Mouse (Mus musculus): Measurements from ENCODE around the gene Wwc2.

DNA sequence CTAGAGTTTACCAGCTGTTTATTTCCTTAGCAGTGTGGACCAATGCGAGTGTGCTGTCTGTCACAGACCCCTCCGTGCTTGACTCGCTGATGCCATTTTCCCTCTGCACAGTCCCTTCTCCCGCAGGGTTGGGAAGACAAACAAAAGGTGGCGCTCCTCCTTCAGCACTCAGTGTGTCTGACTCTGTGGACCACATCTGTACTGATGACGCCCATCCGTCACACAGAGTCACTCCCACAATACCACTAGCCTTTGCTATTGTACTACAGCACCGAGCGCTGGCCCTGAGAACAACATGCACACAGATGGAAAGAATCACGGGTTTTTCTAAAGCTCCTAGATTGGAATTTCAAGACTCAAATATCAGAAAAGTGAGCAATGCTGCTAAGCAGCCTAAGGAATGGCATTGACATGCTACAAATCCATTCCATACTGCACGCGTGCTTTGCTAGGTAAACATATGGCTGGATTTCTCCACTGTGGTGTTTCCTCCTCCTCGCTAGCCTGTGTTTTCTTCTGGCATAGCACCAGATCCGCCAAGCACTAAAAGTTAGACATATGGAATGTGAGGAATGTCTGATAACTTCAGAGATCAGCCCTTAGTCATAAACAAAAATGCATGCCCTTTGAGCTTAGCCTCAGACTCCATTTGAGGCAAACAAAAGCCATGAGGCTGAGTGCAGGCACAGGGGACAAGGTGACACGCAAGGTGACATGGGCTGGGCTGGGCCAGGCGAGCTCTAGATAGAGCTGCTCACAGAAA, 58.5 kb downstream of the Wwc2 start:
- TF ChIP-seq GATA1 (IDR thresholded peaks at IDR 0.05; ENCODE audit: borderline replicate concordance, low read length) = no peak
- no peak for TF ChIP-seq FLI1 (IDR thresholded peaks at IDR 0.05; ENCODE audit: low read length)
